Mouse (Mus musculus): Measurements from ENCODE around the gene Cltrn. TPM values are rescaled to one million over a fixed set of nuclear protein-coding genes. Genes with fewer than 3 reads are reported as not detected.

Gene Cltrn
- total RNA-seq, 2 experiments from 2014 or later, result not detected

- no peak for DNase-seq (ENCODE audit: low spot score in 2 of 2)
Measured at GRCm38 (mm10) chrX:164135304-164135818, 46.7 kb downstream of the Cltrn start.

DNA sequence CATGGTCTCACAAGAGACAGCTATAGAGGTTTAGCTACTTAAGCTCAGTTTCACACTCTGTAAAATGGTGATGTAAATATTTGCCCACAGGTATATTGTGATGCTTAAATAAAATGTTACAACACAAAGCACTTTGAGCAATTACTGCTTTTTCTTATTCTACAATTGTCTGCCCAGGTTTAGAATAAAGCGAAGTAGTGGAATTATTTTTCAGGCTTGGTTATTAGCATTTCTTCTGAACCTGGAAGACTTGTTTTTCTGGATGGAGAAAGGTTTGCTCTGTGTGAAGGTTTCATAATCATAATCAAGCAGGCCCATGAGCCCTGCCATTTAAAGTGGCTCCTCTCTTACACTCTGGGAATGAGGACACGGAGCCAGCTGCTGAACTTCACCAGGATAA is 50.4 kb downstream of the Cltrn start, which contains the start of gene Ace2:
Gene Ace2 (plus strand): TSS at position 301 of the 400 bp plus-strand sequence.
- no peak for DNase-seq (ENCODE audit: low spot score in 2 of 2)

DNA sequence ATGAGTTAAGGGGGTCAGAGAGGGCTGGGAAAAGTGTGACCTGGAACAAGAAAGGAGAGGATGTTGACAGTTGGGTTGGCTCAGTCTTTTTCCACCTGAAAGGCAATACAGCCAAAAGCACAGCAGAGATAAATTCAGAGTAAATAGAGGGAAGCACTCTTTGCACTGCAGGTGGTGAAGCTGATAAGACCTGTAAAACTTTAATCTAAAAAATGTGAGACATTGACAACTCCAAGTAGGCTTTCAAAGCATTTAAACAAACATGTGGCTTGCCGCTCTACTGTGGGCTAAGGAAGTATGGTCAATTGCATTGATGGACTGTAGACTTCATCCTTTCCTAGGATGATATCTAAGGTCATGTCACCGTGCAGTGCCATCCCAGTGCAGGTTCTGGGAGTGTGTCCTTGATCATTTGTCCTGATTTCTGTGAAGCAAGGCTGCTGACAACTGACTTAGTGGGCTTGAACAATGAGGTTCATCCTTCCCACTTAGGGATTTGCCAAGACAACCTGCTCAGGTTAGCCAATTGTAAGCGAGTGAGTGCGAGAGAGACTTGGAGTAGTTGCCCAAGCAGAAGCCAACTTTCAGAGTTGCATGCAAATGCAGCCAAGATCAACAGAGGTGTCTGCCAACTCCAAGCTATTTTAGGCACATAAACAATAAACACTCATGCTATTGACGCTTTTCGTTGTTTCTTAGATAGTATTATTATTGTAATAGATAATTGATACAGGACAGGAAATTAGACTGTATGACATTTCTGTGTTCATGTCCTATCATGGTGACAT is 57.0 kb downstream of the Cltrn start:
- DNase-seq (ENCODE audit: low spot score in 2 of 2), result no peak

GRCm38 (mm10) chrX:164152703-164153102 is 64.1 kb downstream of the Cltrn start:
- DNase-seq (ENCODE audit: low spot score in 2 of 2), result no peak

DNA sequence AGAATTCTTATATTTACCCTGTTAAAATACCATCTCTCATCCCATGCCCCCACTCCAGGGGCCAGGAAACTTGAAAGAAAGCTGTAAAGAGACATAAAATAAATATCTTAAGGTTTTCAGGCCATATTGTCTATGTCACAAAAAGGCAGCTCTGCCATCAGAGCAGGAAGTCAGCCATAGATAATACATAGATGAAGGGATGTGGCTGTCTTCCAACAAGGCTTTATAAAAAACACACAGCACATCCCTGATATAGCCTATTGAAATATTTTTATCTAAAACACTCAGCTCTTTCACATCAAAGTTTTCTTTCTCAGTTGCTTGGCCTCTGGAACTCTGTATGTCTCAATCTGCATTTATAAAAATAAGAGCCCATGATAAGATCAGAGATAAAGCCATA is 65.0 kb downstream of the Cltrn start:
- no peak for DNase-seq (ENCODE audit: low spot score in 2 of 2)

GRCm38 (mm10) chrX:164154594-164154993 is 66.0 kb downstream of the Cltrn start:
- DNase-seq (ENCODE audit: low spot score in 2 of 2), result no peak

DNA sequence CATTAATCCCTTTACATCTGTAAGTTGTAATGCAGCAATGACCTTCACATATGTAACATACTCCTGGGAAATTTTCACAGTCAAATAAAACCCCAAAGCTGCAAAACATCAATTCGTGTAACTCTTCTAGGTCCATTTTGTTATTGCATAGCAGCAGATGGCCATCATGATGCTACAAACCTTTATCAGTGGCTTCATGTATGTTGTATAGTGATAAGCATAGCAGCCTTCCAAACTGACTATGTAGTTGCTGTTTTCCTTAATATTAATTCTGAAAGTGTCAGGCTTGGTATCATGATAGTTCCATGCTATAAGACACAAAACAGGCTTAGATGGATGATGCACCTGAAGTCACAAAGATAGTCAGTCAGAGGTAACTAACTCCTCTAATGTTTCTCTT is 76.1 kb downstream of the Cltrn start:
- DNase-seq (ENCODE audit: low spot score in 2 of 2), result no peak

Other genes with a start within 250 kb of the Cltrn start
- 10 to 100 TPM; 39.9 to 41.8 TPM for gene Ap1s2, start 179.8 kb upstream of the Cltrn start, total RNA-seq (2021)
- 10 to 100 TPM; 41.1 to 52.1 TPM for gene Zrsr2, start 130.2 kb upstream of the Cltrn start, total RNA-seq (2021)
- 1 to 10 TPM; 3.0 to 3.6 TPM for gene Car5b, start 60.8 kb upstream of the Cltrn start, total RNA-seq (2021)
- gene Siah1b, start 12.3 kb upstream of the Cltrn start, total RNA-seq (2021), result 10 to 100 TPM; 10.5 to 13.6 TPM
- 1 to 10 TPM; 1.4 to 1.8 TPM for gene Ace2, start 50.5 kb downstream of the Cltrn start, total RNA-seq (2021)
- 1 to 10 TPM; 1.0 to 1.4 TPM for gene Bmx, start 169.4 kb downstream of the Cltrn start, total RNA-seq (2021)
- gene Pir, start 180.5 kb downstream of the Cltrn start, total RNA-seq (2021), result 1 to 10 TPM; 3.2 to 5.3 TPM